Mouse (Mus musculus) heart, postnatal 0 days (tissue): ENCODE measurements around the gene Acat1. TPM values are rescaled to one million over a fixed set of nuclear protein-coding genes. Genes with fewer than 3 reads are reported as not detected.
A peak's percentile ranks its signal among the peaks of the same experiment; 100 is the strongest.

ENCODE experiments used
- ATAC-seq: fragments of 200-750 bp; cut with Nextera tagmentation; 2 replicates; pipeline ENCODE4 v1.8.0; 2017; ENCODE audit warnings: low read depth, moderate number of reproducible peaks, moderate library complexity; ENCODE audit not compliant: insufficient read depth
- DNase-seq: peaks from one replicate; pipeline ENCODE4 v3.0.0-alpha.2; 2016; ENCODE audit warnings: low spot score
- H3K27ac ChIP-seq: fragments of 300-500 bp; sonication (generic); 2 replicates; pipeline ENCODE4 v1.5.1; 2014; ENCODE audit warnings: low read depth, mild to moderate bottlenecking
- H3K27me3 ChIP-seq: fragments of 300-500 bp; sonication (generic); 2 replicates; pipeline ENCODE4 v1.6.1; 2014; ENCODE audit warnings: low read length, mixed read lengths; ENCODE audit not compliant: control insufficient read depth, insufficient read depth
- H3K36me3 ChIP-seq: fragments of 300-500 bp; sonication (generic); replicated peaks from 2 replicates; pipeline ENCODE4 v1.6.1; 2014; ENCODE audit warnings: low read length, mixed read lengths; ENCODE audit not compliant: control insufficient read depth, insufficient read depth
- H3K4me1 ChIP-seq: fragments of 300-500 bp; sonication (generic); 2 replicates; pipeline ENCODE4 v1.6.1; 2014; ENCODE audit warnings: antibody characterized with exemption; ENCODE audit not compliant: control insufficient read depth, insufficient read depth
- H3K4me2 ChIP-seq: fragments of 300-500 bp; sonication (generic); 2 replicates; pipeline ENCODE4 v1.6.1; 2014; ENCODE audit warnings: low read depth, mild to moderate bottlenecking, low read length, moderate library complexity
- H3K4me3 ChIP-seq: fragments of 300-500 bp; sonication (generic); 2 replicates; pipeline ENCODE4 v1.5.1; 2014; ENCODE audit warnings: low read depth, low read length
- H3K9ac ChIP-seq: fragments of 300-500 bp; sonication (generic); replicated peaks from 2 replicates; pipeline ENCODE4 v1.6.1; 2014; ENCODE audit warnings: low read depth, low read length, mixed read lengths
- H3K9me3 ChIP-seq: fragments of 300-500 bp; sonication (generic); replicated peaks from 2 replicates; pipeline ENCODE4 v1.6.1; 2016; ENCODE audit warnings: low read length; ENCODE audit not compliant: control insufficient read depth
- CTCF ChIP-seq: IDR thresholded peaks from 2 replicates; pipeline ENCODE4 v1.5.1; 2016; ENCODE audit warnings: antibody characterized with exemption, control low read depth, low read depth
- EP300 ChIP-seq: IDR thresholded peaks from 2 replicates; pipeline ENCODE4 v1.6.1; 2016; ENCODE audit warnings: antibody characterized with exemption, low read depth
- WGBS: fragments of 180-500 bp; shearing (Covaris S2); extraction: QIAGEN DNeasy Blood & Tissue Kit; methylation state at CpG from one replicate; pipeline ENCODE4 v1.1.7; 2014; 5-methylcytosine and 5-hydroxymethylcytosine counted together
- polyA plus RNA-seq: library from polyadenylated mRNA; unstranded; fragments of >200 nt; fragmentation: Nextera tagmentation; extraction: Ambion mirVana; gene quantifications from 2 replicates; pipeline ENCODE4 v1.2.1, GENCODE M21; 2015
- total RNA-seq: library from RNA; depleted of rRNA; stranded (reverse); fragments of >200 nt; gene quantifications from 2 replicates; pipeline ENCODE4 v1.2.3, GENCODE M21; 2014; ENCODE audit warnings: low replicate concordance

The Acat1 gene
- total and polyA plus RNA-seq, 2 experiments from 2014 or later = 208 to 336 TPM

DNA sequence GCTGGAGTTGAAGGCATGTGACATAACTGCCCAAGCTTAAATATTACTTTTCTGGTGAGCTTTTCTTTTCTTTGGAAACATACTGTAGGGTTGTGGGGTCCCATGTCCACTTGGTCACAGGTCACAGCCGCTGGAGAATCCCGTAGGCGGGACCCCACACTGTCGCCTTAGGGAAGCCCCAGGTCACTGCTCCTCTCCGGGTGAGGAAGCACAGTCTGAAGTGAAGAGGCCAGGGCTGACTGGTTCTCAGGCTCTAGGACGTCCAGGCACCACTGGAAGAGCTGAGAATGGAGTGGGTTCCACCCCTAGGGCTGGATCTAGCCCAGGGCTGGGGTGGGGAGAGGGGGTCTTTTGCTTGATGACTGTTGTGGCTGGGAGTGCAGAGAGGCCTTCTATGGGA is 11.6 kb downstream of the Acat1 start:
- ATAC-seq = no peak
- no peak for DNase-seq
- Histone ChIP-seq H3K36me3 (peaks cover 28% of the 10 kb centered on the region), H3K4me1 (peaks cover 15% of the 10 kb centered on the region), H3K9me3 (no peaks in the 10 kb centered on the region), H3K27me3 (no peaks in the 10 kb centered on the region), H3K4me2 (no peak overlapping the region), H3K27ac (no peak overlapping the region), H3K9ac (no peak overlapping the region), H3K4me3 (no peak overlapping the region)
- WGBS = 79% methylated on average over 6 of the region's 6 CpGs
- TF ChIP-seq CTCF = no peak
- no peak for TF ChIP-seq EP300

DNA sequence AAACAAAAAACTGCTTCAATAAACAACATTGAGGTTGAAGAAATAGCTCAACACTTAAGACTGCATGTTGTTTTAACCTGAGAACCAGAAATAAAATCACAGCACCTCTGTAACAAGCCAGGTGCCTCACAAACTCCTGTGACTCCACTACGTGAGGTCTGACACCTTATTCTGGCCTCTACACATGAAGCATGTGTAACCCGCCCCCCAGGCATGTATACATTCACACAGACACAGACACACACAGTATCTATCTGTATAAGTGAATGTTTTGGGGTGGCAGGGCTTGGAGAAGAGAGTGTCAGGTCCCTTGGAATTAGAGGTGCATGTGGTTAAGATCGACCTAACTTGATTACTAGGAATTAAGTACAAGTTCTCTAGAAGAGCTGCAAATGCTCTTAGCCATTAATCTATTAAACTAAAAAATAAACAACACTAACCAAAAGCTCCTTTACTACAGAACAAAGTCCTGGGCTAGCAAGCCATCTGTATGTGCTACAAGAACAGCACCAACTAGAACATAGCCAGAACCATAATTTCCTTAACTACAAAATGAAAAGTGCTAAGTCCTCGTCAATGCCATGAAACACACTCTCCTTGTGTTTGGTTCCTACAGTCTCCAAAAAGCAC is 13.1 kb downstream of the Acat1 start:
- DNase-seq = no peak
- Histone ChIP-seq H3K4me3 (no peak overlapping the region), H3K9ac (no peak overlapping the region), H3K9me3 (no peaks in the 10 kb centered on the region), H3K27ac (no peak overlapping the region), H3K36me3 (peaks cover 43% of the 10 kb centered on the region), H3K27me3 (no peaks in the 10 kb centered on the region), H3K4me1 (peaks cover 8% of the 10 kb centered on the region; the same call in 1 of the 2 replicates), H3K4me2 (no peak overlapping the region)
- no peak for ATAC-seq
- TF ChIP-seq EP300 (no peak), CTCF (no peak)
- 89% methylated on average over 4 of the region's 4 CpGs for WGBS

DNA sequence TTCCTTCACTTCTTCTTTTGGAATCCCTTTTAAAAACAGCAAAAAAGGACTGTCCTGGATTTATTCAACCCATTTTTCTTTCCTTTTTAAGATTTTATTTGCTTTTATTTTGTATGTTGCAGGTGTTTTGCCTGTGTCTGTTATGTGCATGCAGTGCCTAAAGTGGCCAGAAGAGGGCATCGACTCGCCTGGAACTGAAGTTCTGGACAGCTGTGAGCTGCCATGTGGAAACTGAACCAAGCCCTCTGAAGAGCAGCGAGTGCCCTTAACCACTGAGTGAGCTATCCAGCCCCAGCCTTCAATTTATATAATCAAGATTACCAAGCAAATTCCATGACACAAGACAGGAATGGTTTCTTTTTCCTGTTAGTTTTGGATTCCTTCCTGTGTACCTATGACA is 15.4 kb downstream of the Acat1 start:
- WGBS = 10% methylated on average over 3 of the region's 3 CpGs
- Histone ChIP-seq H3K4me1 (no peaks in the 10 kb centered on the region), H3K27ac (no peak overlapping the region), H3K4me3 (no peak overlapping the region), H3K9me3 (no peaks in the 10 kb centered on the region), H3K36me3 (peaks cover 64% of the 10 kb centered on the region), H3K27me3 (no peaks in the 10 kb centered on the region), H3K9ac (no peak overlapping the region), H3K4me2 (no peak overlapping the region)
- TF ChIP-seq CTCF = peak; percentile 73
- TF ChIP-seq EP300 = no peak
- DNase-seq = no peak
- peak; percentile 57; the same call in 1 of the 2 replicates for ATAC-seq

DNA sequence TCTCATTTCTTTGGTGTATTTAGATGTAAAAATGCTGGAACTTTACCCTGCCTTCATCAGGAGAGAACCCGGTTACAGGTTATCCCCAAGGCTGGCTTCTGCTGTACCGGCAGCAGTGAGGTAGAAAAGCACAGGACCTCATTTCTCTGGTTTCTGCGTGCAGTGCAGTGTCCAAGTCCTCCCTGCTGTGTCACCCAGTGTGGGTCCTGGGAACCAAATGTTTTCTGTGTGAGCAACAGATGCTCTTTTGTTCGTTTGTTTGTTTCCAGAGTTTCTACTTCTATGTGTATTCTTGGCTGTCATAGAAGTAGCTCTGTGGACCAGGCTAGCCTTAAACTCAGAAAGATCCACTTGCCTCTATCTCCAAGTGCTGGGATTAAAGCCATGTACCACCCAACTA is 28.3 kb downstream of the Acat1 start:
- no peak overlapping the region for H3K9ac ChIP-seq
- H3K4me1 ChIP-seq = no peaks in the 10 kb centered on the region
- DNase-seq = no peak
- peaks cover 81% of the 10 kb centered on the region for H3K36me3 ChIP-seq
- ATAC-seq = no peak
- TF ChIP-seq EP300 (no peak), CTCF (no peak)
- no peak overlapping the region for H3K27ac ChIP-seq
- no peaks in the 10 kb centered on the region for H3K27me3 ChIP-seq
- 80% methylated on average over 4 of the region's 4 CpGs for WGBS
- H3K9me3 ChIP-seq = no peaks in the 10 kb centered on the region
- no peak overlapping the region for H3K4me2 ChIP-seq
- no peak overlapping the region for H3K4me3 ChIP-seq

DNA sequence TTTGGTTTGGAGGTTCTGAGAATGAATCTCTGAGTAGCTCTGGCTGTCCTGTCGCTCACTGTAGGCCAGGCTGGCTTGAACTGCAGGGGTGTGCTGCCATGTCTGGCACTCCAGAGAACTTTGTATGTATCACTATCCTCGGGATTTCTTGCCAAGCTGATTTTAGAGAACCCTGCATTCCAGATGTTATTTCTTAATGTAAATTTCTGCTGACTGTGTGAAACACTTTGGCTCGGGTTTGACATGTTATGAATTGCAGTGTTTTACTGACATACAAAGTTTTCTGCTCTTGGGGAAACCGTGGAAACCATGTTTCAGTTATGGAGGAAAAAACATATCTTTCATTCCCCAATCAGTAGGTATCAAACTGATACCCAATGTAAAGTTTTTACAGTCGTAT is 34.5 kb downstream of the Acat1 start:
- no peak overlapping the region for H3K27ac ChIP-seq
- H3K9me3 ChIP-seq = no peaks in the 10 kb centered on the region
- H3K9ac ChIP-seq = no peak overlapping the region
- H3K4me2 ChIP-seq = no peak overlapping the region
- no peak overlapping the region for H3K4me3 ChIP-seq
- H3K27me3 ChIP-seq = no peaks in the 10 kb centered on the region
- no peak for TF ChIP-seq CTCF
- TF ChIP-seq EP300 = no peak
- whole genome bisulfite sequencing = 75% methylated on average over 5 of the region's 5 CpGs
- peaks cover 45% of the 10 kb centered on the region for H3K36me3 ChIP-seq
- DNase-seq (no peak), ATAC-seq (no peak)
- H3K4me1 ChIP-seq = no peaks in the 10 kb centered on the region
